Mouse (Mus musculus): ENCODE data around the gene Rpl3. TPM values are rescaled to one million over a fixed set of nuclear protein-coding genes. Genes with fewer than 3 reads are reported as not detected.

Rpl3 gene
- polyA plus RNA-seq, 2 experiments, result 1,384 to 1,569 TPM

GRCm38 (mm10) chr15:80121721-80122325 is 30.2 kb upstream of the Rpl3 start:
- 92% methylated on average over 9 of the region's 9 CpGs for WGBS

DNA sequence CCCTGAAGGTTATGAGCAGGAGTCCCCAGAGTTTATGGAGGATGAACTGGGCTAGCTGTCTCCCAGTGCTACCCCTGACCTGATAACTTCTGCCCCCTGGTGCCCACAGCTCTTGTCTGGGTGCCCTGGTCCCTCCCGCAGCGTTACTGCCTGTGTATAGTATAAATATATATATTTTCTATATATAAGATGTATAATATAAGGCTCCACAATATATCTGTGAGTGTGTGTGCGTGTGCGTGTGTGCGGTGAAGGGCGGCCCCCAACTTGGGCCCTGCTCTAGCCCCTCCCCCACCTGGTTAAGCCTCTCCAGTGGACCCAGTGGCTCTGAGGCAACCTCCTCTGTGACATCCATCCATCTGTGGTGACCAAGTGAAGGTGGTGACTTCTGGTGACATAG is 27.4 kb upstream of the Rpl3 start:
- no peak for ATAC-seq (ENCODE audit: low FRiP score, low read depth)
- Histone ChIP-seq H3K9me3 (ENCODE audit: control insufficient read depth, low read length) (no peaks in the 10 kb centered on the region), H3K4me3 (replicated peaks; ENCODE audit: low read length) (no peak overlapping the region), H3K27ac (replicated peaks; ENCODE audit: low read depth, low read length) (no peak overlapping the region), H3K36me3 (ENCODE audit: control insufficient read depth, insufficient read depth, low read length) (no peaks in the 10 kb centered on the region), H3K27me3 (ENCODE audit: control insufficient read depth, insufficient read depth, low read length) (no peaks in the 10 kb centered on the region), H3K4me2 (replicated peaks; ENCODE audit: low read depth, low read length, severe bottlenecking) (no peak overlapping the region), H3K9ac (ENCODE audit: low read depth, low read length, severe bottlenecking) (no peak overlapping the region), H3K4me1 (ENCODE audit: control insufficient read depth, insufficient read depth, low read length) (no peaks in the 10 kb centered on the region)
- no peak for TF ChIP-seq POLR2A (IDR thresholded peaks at IDR 0.05; ENCODE audit: borderline replicate concordance, extremely low read depth, insufficient read depth, insufficient read length)
- no peak for DNase-seq (ENCODE audit: low spot score)
- 88% methylated on average over 6 of the region's 6 CpGs for WGBS

More at GRCm38 (mm10) chr15:80121721-80122325, 30.2 kb upstream of the Rpl3 start:
- Histone ChIP-seq H3K27ac (replicated peaks; ENCODE audit: low read depth, low read length) (no peak overlapping the region), H3K4me2 (replicated peaks; ENCODE audit: low read depth, low read length, severe bottlenecking) (no peak overlapping the region), H3K4me3 (replicated peaks; ENCODE audit: low read length) (no peak overlapping the region), H3K4me1 (ENCODE audit: control insufficient read depth, insufficient read depth, low read length) (no peaks in the 10 kb centered on the region; the same call in 1 of the 2 replicates), H3K27me3 (ENCODE audit: control insufficient read depth, insufficient read depth, low read length) (no peaks in the 10 kb centered on the region), H3K36me3 (ENCODE audit: control insufficient read depth, insufficient read depth, low read length) (no peaks in the 10 kb centered on the region), H3K9ac (ENCODE audit: low read depth, low read length, severe bottlenecking) (no peak overlapping the region), H3K9me3 (ENCODE audit: control insufficient read depth, low read length) (no peaks in the 10 kb centered on the region)
- no peak for DNase-seq (ENCODE audit: low spot score)
- no peak for TF ChIP-seq POLR2A (IDR thresholded peaks at IDR 0.05; ENCODE audit: borderline replicate concordance, extremely low read depth, insufficient read depth, insufficient read length)
- ATAC-seq (ENCODE audit: low FRiP score, low read depth), result no peak

DNA sequence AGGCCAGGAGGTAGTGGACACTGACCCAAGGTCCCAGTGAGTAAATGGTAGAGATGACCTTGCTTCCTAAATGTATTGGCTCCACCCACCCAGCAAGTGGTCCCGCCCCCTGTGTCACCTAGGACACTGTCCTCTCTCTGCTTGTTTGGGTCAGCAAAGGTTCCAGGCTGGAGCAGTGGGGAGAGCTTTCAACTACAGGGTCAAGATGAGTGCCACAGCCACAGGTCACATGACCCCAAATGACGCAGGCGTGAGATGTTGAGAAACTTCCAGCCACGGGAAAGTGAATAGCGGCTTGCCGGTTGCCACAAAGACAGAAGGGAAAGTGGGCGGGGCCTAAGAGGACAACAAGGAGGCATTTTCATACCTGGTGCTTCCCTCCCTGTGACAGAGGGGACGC is 25.5 kb upstream of the Rpl3 start:
- Histone ChIP-seq H3K27ac (replicated peaks; ENCODE audit: low read depth, low read length) (no peak overlapping the region), H3K4me3 (replicated peaks; ENCODE audit: low read length) (no peak overlapping the region), H3K4me1 (ENCODE audit: control insufficient read depth, insufficient read depth, low read length) (no peaks in the 10 kb centered on the region), H3K9ac (ENCODE audit: low read depth, low read length, severe bottlenecking) (no peak overlapping the region), H3K27me3 (ENCODE audit: control insufficient read depth, insufficient read depth, low read length) (no peaks in the 10 kb centered on the region), H3K9me3 (ENCODE audit: control insufficient read depth, low read length) (no peaks in the 10 kb centered on the region), H3K4me2 (replicated peaks; ENCODE audit: low read depth, low read length, severe bottlenecking) (no peak overlapping the region), H3K36me3 (ENCODE audit: control insufficient read depth, insufficient read depth, low read length) (no peaks in the 10 kb centered on the region)
- DNase-seq (ENCODE audit: low spot score), result no peak
- no peak for TF ChIP-seq POLR2A (IDR thresholded peaks at IDR 0.05; ENCODE audit: borderline replicate concordance, extremely low read depth, insufficient read depth, insufficient read length)
- no peak for ATAC-seq (ENCODE audit: low FRiP score, low read depth)
- WGBS, result 68% methylated on average over 8 of the region's 8 CpGs

- DNase-seq (ENCODE audit: low spot score) (no peak), ATAC-seq (ENCODE audit: low FRiP score, low read depth) (no peak)
- H3K9me3 ChIP-seq (ENCODE audit: control insufficient read depth, low read length), result no peaks in the 10 kb centered on the region
- no peak overlapping the region for H3K4me3 ChIP-seq (replicated peaks; ENCODE audit: low read length)
- no peaks in the 10 kb centered on the region for H3K36me3 ChIP-seq (ENCODE audit: control insufficient read depth, insufficient read depth, low read length)
- H3K4me1 ChIP-seq (ENCODE audit: control insufficient read depth, insufficient read depth, low read length), result no peaks in the 10 kb centered on the region
- WGBS, result 71% methylated on average over 13 of the region's 13 CpGs
- no peaks in the 10 kb centered on the region for H3K27me3 ChIP-seq (ENCODE audit: control insufficient read depth, insufficient read depth, low read length)
- H3K4me2 ChIP-seq (replicated peaks; ENCODE audit: low read depth, low read length, severe bottlenecking), result no peak overlapping the region
- H3K9ac ChIP-seq (ENCODE audit: low read depth, low read length, severe bottlenecking), result no peak overlapping the region
- TF ChIP-seq POLR2A (IDR thresholded peaks at IDR 0.05; ENCODE audit: borderline replicate concordance, extremely low read depth, insufficient read depth, insufficient read length), result no peak
- H3K27ac ChIP-seq (replicated peaks; ENCODE audit: low read depth, low read length), result no peak overlapping the region
Measured at GRCm38 (mm10) chr15:80115866-80116794, 24.5 kb upstream of the Rpl3 start.

DNA sequence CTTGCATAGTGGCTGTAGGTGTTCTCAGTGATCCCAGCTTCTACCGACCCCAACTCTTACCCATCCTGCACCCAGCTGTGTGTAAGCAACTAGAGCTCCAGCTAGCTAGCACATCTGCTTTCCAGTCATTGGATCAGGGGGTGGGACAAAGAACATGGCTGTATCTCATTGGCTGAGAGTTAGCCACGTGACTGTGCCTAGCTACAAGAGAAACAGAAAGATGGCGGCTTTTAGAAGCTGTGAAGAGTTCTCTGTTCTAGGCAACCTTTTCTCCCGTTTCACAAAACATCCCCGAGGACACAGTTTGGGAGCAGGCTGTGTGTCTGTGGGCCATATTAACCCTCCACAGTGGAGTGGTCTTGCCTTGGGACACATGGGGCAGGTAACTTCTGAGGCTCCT is 23.6 kb upstream of the Rpl3 start:
- peak; percentile 14 for DNase-seq (ENCODE audit: low spot score)

More for the DNA sequence above, 23.6 kb upstream of the Rpl3 start:
- Histone ChIP-seq H3K36me3 (ENCODE audit: control insufficient read depth, insufficient read depth, low read length) (no peaks in the 10 kb centered on the region), H3K9ac (ENCODE audit: low read depth, low read length, severe bottlenecking) (no peak overlapping the region), H3K4me1 (ENCODE audit: control insufficient read depth, insufficient read depth, low read length) (no peaks in the 10 kb centered on the region), H3K4me3 (replicated peaks; ENCODE audit: low read length) (0 out of 2 replicates have a peak overlapping the region, but pooled peaks have one; percentile 1), H3K27ac (replicated peaks; ENCODE audit: low read depth, low read length) (no peak overlapping the region), H3K4me2 (replicated peaks; ENCODE audit: low read depth, low read length, severe bottlenecking) (no peak overlapping the region), H3K27me3 (ENCODE audit: control insufficient read depth, insufficient read depth, low read length) (no peaks in the 10 kb centered on the region), H3K9me3 (ENCODE audit: control insufficient read depth, low read length) (no peaks in the 10 kb centered on the region)
- 57% methylated on average over 5 of the region's 5 CpGs for WGBS
- no peak for ATAC-seq (ENCODE audit: low FRiP score, low read depth)
- no peak for TF ChIP-seq POLR2A (IDR thresholded peaks at IDR 0.05; ENCODE audit: borderline replicate concordance, extremely low read depth, insufficient read depth, insufficient read length)
